Mouse (Mus musculus) lung, embryonic 14.5 days (tissue): ENCODE data around the gene Sept3. TPM values are rescaled to one million over a fixed set of nuclear protein-coding genes. Genes with fewer than 3 reads are reported as not detected.

ENCODE experiments used
- ATAC-seq: fragments of 200-750 bp; cut with Nextera tagmentation; 2 replicates; pipeline ENCODE4 v1.8.0; 2017; ENCODE audit warnings: mild to moderate bottlenecking, moderate TSS enrichment, moderate library complexity; ENCODE audit not compliant: insufficient read depth
- DNase-seq: peaks from one replicate; pipeline ENCODE4 v3.0.0-alpha.2; 2015
- H3K27ac ChIP-seq: fragments of 300-500 bp; sonication (generic); 2 replicates; pipeline ENCODE4 v1.5.1; 2014; ENCODE audit warnings: low read depth, mild to moderate bottlenecking, moderate library complexity
- H3K27me3 ChIP-seq: fragments of 300-500 bp; sonication (generic); 2 replicates; pipeline ENCODE4 v1.6.1; 2014; ENCODE audit warnings: low read length, control low read depth; ENCODE audit not compliant: insufficient read depth
- H3K36me3 ChIP-seq: fragments of 300-500 bp; sonication (generic); 2 replicates; pipeline ENCODE4 v1.6.1; 2014; ENCODE audit warnings: control low read depth; ENCODE audit not compliant: insufficient read depth
- H3K4me1 ChIP-seq: fragments of 300-500 bp; sonication (generic); 2 replicates; pipeline ENCODE4 v1.6.1; 2014; ENCODE audit warnings: antibody characterized with exemption, control low read depth; ENCODE audit not compliant: insufficient read depth
- H3K4me2 ChIP-seq: fragments of 300-500 bp; sonication (generic); 2 replicates; pipeline ENCODE4 v1.6.1; 2014; ENCODE audit warnings: mild to moderate bottlenecking
- H3K4me3 ChIP-seq: fragments of 300-500 bp; sonication (generic); 2 replicates; pipeline ENCODE4 v1.5.1; 2014; ENCODE audit warnings: low read depth, low read length
- H3K9ac ChIP-seq: fragments of 300-500 bp; sonication (generic); 2 replicates; pipeline ENCODE4 v1.6.1; 2014
- H3K9me3 ChIP-seq: fragments of 300-500 bp; sonication (generic); 2 replicates; pipeline ENCODE4 v1.6.1; 2016; ENCODE audit warnings: low read depth, low read length, control low read depth
- CTCF ChIP-seq: IDR thresholded peaks from 2 replicates; pipeline ENCODE4 v1.5.1; 2016; ENCODE audit warnings: antibody characterized with exemption, low read depth
- WGBS: fragments of 180-500 bp; shearing (Covaris S2); extraction: QIAGEN DNeasy Blood & Tissue Kit; methylation state at CpG from one replicate; pipeline ENCODE4 v1.1.7; 2014; 5-methylcytosine and 5-hydroxymethylcytosine counted together
- polyA plus RNA-seq: library from polyadenylated mRNA; unstranded; fragments of >200 nt; fragmentation: Nextera tagmentation; extraction: Ambion mirVana; gene quantifications from 2 replicates; pipeline ENCODE4 v1.2.1, GENCODE M21; 2014

Sept3 gene
- polyA plus RNA-seq, 1 experiment from 2014 or later = 8.1 TPM

DNA sequence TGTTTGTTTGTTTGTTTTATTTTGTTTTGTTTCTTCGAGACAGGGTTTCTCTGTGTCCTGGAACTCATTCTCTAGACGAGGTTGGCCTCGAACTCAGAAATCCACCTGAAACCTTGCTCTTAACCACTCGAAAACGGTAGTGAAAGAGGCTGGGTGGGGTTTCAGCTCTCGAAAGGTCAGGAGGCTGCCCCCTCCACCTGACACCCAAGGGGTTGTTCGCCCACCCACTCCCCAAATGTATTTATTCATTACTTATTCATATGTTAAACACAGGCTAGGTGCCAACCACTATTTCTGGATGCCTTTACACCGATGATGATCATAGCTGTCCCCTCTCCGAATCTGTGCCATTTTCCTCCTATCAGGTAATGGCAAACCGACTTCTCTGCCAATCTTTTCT, 64.5 kb downstream of the Sept3 start:
- 51% methylated on average over 10 of the region's 10 CpGs for WGBS
- DNase-seq = no peak
- peak overlapping the region; percentile 58 for H3K4me3 ChIP-seq
- H3K9me3 ChIP-seq = no peaks in the 10 kb centered on the region
- H3K27me3 ChIP-seq = no peaks in the 10 kb centered on the region
- no peak for TF ChIP-seq CTCF
- peaks cover 8% of the 10 kb centered on the region; the same call in 1 of the 2 replicates for H3K4me1 ChIP-seq
- H3K9ac ChIP-seq = peak overlapping the region; percentile 53
- ATAC-seq = no peak
- peak overlapping the region; percentile 60 for H3K4me2 ChIP-seq
- peaks cover 26% of the 10 kb centered on the region for H3K36me3 ChIP-seq
- H3K27ac ChIP-seq = no peak overlapping the region

DNA sequence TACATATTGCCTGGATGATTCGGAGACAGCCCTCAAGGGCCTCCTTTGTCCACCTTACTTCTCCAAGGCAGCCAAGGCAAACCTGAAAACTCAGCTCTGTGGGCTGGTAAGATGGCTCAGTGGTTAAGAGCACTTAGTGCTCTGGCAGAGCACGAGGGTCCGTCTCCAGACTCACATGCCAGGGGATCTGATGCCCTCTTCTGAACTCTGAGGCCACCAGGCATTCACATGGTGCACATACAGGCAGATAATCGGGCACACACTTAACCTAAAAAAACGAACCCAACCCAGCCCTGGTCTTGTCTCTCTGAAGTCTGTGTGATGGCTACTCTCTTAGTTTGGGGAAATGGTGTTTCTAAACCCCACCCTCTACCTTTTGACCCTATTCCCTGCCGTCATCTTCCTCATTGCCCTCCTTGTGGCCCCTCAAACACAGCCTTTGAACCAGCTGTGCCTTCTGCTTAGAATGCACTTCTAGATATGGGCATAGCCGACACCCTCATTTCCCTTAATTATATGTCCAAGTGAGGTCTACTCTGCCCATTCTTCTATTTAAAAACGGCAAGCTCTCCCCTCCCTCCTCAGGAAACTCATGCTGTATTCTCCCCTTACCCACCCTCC, 65.1 kb downstream of the Sept3 start:
- peak overlapping the region; percentile 68 for H3K4me2 ChIP-seq
- H3K4me3 ChIP-seq = no peak overlapping the region
- peaks cover 21% of the 10 kb centered on the region for H3K36me3 ChIP-seq
- 52% methylated on average over 8 of the region's 8 CpGs for WGBS
- H3K4me1 ChIP-seq = peaks cover 8% of the 10 kb centered on the region; the same call in 1 of the 2 replicates
- no peak for TF ChIP-seq CTCF
- ATAC-seq (no peak), DNase-seq (no peak)
- no peaks in the 10 kb centered on the region for H3K9me3 ChIP-seq
- no peak overlapping the region; the same call in 1 of the 2 replicates for H3K27ac ChIP-seq
- no peaks in the 10 kb centered on the region for H3K27me3 ChIP-seq
- H3K9ac ChIP-seq = no peak overlapping the region

DNA sequence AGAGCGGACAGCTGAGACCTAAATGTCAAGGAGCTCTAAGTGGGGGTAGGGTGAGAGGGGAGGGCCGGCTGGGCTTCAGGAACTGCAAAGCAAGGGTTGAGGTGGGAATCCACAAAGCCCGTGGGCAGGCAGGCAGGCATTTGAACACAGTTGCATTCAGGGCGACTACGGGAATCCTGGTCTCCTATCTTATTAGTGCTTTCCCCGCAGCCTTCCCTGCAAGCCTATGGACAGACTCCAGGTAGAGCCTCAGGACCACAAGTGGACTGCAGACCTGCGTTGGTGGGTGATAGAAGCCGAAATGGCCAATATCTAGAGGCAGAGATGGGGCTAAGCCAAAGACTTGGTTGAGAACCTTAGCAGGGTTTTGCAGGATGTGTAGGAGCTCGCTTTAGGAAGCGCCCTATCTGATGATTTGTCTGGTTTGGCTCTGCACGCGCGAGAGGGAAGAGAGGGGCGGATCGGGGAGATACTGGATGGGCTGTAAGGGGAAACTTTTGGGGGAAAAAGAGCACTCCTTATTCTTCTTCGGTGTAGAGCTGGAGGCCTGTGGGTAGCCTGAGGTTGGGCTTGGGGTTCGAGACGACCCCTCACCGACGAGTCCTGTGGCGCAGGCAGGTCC, 65.8 kb downstream of the Sept3 start:
- DNase-seq = peak; percentile 61
- Histone ChIP-seq H3K9me3 (no peaks in the 10 kb centered on the region), H3K4me2 (peak overlapping the region; percentile 68), H3K4me1 (peaks cover 8% of the 10 kb centered on the region; the same call in 1 of the 2 replicates), H3K9ac (peak overlapping the region; percentile 75), H3K27ac (peak overlapping the region; percentile 87), H3K36me3 (peaks cover 13% of the 10 kb centered on the region), H3K27me3 (no peaks in the 10 kb centered on the region), H3K4me3 (peak overlapping the region; percentile 51)
- 27% methylated on average over 21 of the region's 21 CpGs for WGBS
- no peak for ATAC-seq
- no peak for TF ChIP-seq CTCF

DNA sequence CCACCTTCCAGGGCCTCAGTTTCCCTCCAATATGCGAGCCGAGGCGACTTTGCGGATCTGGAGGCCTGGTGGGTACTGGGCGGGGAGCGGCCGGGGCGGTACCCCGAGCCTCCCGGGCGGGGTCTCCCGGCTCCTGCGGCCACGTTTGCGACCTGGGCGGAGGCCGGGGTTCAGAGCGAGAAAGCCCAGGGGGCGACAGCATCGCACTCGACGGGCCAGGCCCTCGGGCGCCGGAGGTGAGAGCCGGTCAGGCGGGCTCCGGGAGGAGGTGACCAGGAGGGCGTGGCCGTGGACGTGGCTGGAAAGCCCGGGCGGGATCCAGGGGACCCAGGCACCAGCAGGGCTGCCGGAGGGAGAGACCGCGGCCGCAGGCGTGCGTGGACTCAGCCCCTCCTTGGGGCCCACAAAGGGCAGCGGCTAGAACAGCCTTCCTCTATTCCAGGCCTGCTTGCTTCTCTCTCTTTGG, 66.4 kb downstream of the Sept3 start:
- peak overlapping the region; percentile 87 for H3K27ac ChIP-seq
- ATAC-seq (peak; percentile 8; the same call in 1 of the 2 replicates), DNase-seq (peak; percentile 78)
- H3K9ac ChIP-seq = peak overlapping the region; percentile 75
- peaks cover 8% of the 10 kb centered on the region; the same call in 1 of the 2 replicates for H3K4me1 ChIP-seq
- H3K36me3 ChIP-seq = peaks cover 8% of the 10 kb centered on the region
- no peak for TF ChIP-seq CTCF
- 2% methylated on average over 32 of the region's 40 CpGs for WGBS
- no peaks in the 10 kb centered on the region for H3K9me3 ChIP-seq
- H3K4me3 ChIP-seq = peak overlapping the region; percentile 51
- H3K4me2 ChIP-seq = peak overlapping the region; percentile 68
- H3K27me3 ChIP-seq = no peaks in the 10 kb centered on the region

DNA sequence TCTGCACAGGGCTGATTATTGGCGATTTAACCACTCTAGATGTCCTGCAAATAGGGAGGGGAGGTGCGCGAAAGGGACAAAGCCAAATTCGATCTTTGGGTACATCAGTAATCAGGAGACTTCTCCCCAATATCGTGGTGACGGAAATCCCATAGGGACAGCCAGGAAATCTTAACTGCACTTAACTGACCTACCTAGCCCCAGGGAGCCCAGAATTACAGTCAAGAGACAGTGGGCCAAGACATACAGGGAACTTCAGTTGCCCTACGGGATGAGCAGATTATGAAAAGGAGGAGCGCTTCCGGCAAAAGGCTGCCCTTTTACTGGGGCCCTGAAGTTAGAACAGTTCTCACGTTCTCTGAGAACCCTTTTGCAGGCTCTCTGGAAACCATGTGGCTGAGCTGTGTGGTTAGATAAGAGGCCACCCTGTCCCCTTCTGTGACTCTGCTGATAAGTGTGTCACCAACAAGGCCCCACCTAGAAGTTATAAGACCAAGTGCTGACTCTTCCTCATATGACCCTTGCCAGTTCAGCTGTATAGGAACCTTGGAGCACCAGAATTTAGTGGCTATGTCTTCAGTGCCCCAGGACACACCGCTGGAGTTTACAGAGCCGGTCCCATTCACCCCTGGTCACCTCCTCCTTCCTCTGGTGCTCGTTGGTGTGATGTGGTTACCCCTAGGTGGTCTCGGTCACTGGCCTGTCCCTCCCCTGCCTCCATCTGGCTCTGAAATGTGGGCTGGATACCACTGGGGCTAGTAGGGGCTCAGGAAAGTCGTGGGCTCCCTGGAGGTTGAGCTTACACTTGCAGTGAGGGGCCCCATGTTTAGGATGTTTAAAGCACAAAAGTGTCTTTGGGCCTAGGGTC, 67.2 kb downstream of the Sept3 start:
- Histone ChIP-seq H3K36me3 (peaks cover under 1% of the 10 kb centered on the region; the same call in 1 of the 2 replicates), H3K4me1 (peaks cover 8% of the 10 kb centered on the region), H3K9me3 (no peaks in the 10 kb centered on the region), H3K27me3 (no peaks in the 10 kb centered on the region), H3K9ac (peak overlapping the region; percentile 75), H3K4me2 (peak overlapping the region; percentile 68), H3K4me3 (peak overlapping the region; percentile 51), H3K27ac (peak overlapping the region; percentile 87)
- 44% methylated on average over 15 of the region's 15 CpGs for WGBS
- no peak for TF ChIP-seq CTCF
- peak; percentile 36 for DNase-seq
- ATAC-seq = no peak

DNA sequence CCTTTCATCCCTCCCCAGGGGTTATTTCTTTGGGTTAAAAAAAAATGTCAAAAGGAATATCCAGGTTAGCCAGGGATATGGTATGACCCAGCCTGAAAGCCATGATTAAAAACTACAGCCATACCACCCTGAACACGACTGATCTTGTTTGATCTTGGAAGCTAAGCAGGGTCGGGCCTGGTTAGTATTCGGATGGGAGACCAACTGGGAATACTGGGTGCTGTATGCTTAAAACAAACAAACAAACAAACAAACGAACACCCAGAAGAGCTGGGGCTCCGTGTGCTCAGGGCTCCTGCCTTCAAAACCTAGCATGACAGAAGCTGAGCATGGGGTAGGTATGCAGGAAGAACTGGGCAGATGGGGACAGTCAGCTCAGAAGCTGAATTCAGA, 67.8 kb downstream of the Sept3 start:
- peaks cover 4% of the 10 kb centered on the region; the same call in 1 of the 2 replicates for H3K36me3 ChIP-seq
- no peaks in the 10 kb centered on the region for H3K27me3 ChIP-seq
- TF ChIP-seq CTCF = no peak
- 65% methylated on average over 5 of the region's 5 CpGs for WGBS
- no peak for DNase-seq
- H3K9ac ChIP-seq = peak overlapping the region; percentile 75
- no peak for ATAC-seq
- H3K4me3 ChIP-seq = peak overlapping the region; percentile 51
- H3K4me2 ChIP-seq = peak overlapping the region; percentile 68
- no peaks in the 10 kb centered on the region for H3K9me3 ChIP-seq
- H3K4me1 ChIP-seq = peaks cover 11% of the 10 kb centered on the region
- H3K27ac ChIP-seq = peak overlapping the region; percentile 87; the same call in 1 of the 2 replicates
